Mouse (Mus musculus): Measurements from ENCODE around the gene Rhobtb1. TPM values are rescaled to one million over a fixed set of nuclear protein-coding genes. Genes with fewer than 3 reads are reported as not detected.

Rhobtb1 gene
- polyA plus RNA-seq, 1 experiment from 2014 or later, result 26.6 TPM

DNA sequence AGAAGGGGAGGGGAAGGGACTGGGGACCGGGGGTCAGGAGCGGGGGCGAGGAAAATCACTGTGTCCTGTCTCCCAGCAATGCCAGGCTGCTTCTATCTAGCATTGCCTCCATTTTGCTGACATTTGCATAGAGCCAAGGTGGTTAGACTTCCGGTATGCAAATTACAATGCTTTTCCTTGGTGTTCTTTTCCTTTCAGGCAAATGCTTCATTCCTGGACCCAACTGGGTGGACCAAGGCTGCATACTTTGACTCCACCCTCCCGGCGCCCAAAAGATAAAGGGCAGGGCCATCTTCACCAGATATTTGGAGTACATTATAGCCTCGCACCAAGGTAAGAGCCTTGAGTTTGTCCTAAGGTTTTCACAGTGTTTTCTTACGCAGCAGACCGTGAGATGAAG is 144.7 kb downstream of the Rhobtb1 start:
- 70% methylated on average over 9 of the region's 9 CpGs for WGBS
- Histone ChIP-seq H3K4me1 (ENCODE audit: control insufficient read depth, insufficient read depth, low read length) (no peaks in the 10 kb centered on the region), H3K9ac (ENCODE audit: low read depth, low read length) (no peak overlapping the region), H3K9me3 (ENCODE audit: control insufficient read depth, low read length) (no peaks in the 10 kb centered on the region), H3K4me3 (ENCODE audit: low read length) (no peak overlapping the region), H3K27me3 (ENCODE audit: control insufficient read depth, insufficient read depth, low read length) (no peaks in the 10 kb centered on the region), H3K4me2 (replicated peaks; ENCODE audit: low read depth, low read length) (no peak overlapping the region), H3K27ac (ENCODE audit: low read depth, low read length) (no peak overlapping the region), H3K36me3 (ENCODE audit: control insufficient read depth, insufficient read depth, low read length) (no peaks in the 10 kb centered on the region)
- ATAC-seq (ENCODE audit: low FRiP score, low TSS enrichment), result no peak

- no peak overlapping the region for H3K4me2 ChIP-seq (replicated peaks; ENCODE audit: low read depth, low read length)
- H3K9me3 ChIP-seq (ENCODE audit: control insufficient read depth, low read length), result no peaks in the 10 kb centered on the region
- H3K4me1 ChIP-seq (ENCODE audit: control insufficient read depth, insufficient read depth, low read length), result no peaks in the 10 kb centered on the region
- no peak for ATAC-seq (ENCODE audit: low FRiP score, low TSS enrichment)
- no peaks in the 10 kb centered on the region for H3K36me3 ChIP-seq (ENCODE audit: control insufficient read depth, insufficient read depth, low read length)
- H3K27me3 ChIP-seq (ENCODE audit: control insufficient read depth, insufficient read depth, low read length), result no peaks in the 10 kb centered on the region
- H3K27ac ChIP-seq (ENCODE audit: low read depth, low read length), result no peak overlapping the region
- 73% methylated on average over 7 of the region's 7 CpGs for WGBS
- no peak overlapping the region for H3K9ac ChIP-seq (ENCODE audit: low read depth, low read length)
- H3K4me3 ChIP-seq (ENCODE audit: low read length), result no peak overlapping the region
Measured at GRCm38 (mm10) chr10:69299985-69300384, 148.8 kb downstream of the Rhobtb1 start.

DNA sequence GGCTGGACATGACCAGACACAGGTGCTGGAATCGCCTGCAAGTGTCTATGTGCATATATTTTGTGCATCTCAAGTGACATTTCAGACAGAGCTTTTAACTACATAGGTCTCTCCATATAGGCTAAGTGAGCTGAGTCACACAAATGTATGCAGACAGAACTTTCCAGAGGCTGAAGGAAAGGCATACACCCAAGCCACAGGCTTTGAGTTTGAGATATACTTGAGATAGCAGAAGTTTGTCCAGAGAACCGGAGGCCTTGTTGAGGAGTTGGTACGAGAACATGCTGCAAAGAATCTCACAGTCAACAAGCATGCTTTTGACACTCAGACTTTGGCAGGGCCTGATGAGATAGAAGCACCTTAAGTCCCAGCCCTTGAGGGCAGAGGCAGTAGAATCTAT is 151.4 kb downstream of the Rhobtb1 start:
- Histone ChIP-seq H3K9me3 (ENCODE audit: control insufficient read depth, low read length) (no peaks in the 10 kb centered on the region), H3K4me3 (ENCODE audit: low read length) (no peak overlapping the region), H3K4me2 (replicated peaks; ENCODE audit: low read depth, low read length) (no peak overlapping the region), H3K9ac (ENCODE audit: low read depth, low read length) (no peak overlapping the region), H3K36me3 (ENCODE audit: control insufficient read depth, insufficient read depth, low read length) (no peaks in the 10 kb centered on the region), H3K27me3 (ENCODE audit: control insufficient read depth, insufficient read depth, low read length) (no peaks in the 10 kb centered on the region), H3K4me1 (ENCODE audit: control insufficient read depth, insufficient read depth, low read length) (no peaks in the 10 kb centered on the region), H3K27ac (ENCODE audit: low read depth, low read length) (no peak overlapping the region)
- ATAC-seq (ENCODE audit: low FRiP score, low TSS enrichment), result no peak
- 86% methylated on average over 3 of the region's 3 CpGs for WGBS

DNA sequence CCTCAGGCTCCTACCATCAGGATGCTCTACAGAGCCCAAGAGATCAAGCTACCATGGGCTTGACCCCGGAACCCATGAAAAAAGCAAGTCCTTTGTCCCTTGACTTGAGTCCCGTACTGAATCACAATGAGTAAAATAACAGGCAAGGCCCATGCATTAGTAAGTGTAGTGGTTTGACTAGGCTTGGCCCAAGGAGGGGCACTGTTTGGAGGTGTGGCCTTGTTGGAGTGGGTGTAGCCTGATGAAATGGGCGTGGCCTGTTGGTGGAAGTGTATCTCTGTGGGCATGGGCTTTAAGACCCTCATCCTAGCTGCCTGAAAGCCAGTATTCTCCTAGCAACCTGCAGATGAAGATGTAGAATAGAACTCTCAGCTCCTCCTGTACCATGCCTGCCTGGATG is 153.6 kb downstream of the Rhobtb1 start:
- Histone ChIP-seq H3K9ac (ENCODE audit: low read depth, low read length) (no peak overlapping the region), H3K4me2 (replicated peaks; ENCODE audit: low read depth, low read length) (no peak overlapping the region), H3K27ac (ENCODE audit: low read depth, low read length) (no peak overlapping the region), H3K4me3 (ENCODE audit: low read length) (no peak overlapping the region), H3K4me1 (ENCODE audit: control insufficient read depth, insufficient read depth, low read length) (no peaks in the 10 kb centered on the region), H3K36me3 (ENCODE audit: control insufficient read depth, insufficient read depth, low read length) (no peaks in the 10 kb centered on the region), H3K9me3 (ENCODE audit: control insufficient read depth, low read length) (no peaks in the 10 kb centered on the region), H3K27me3 (ENCODE audit: control insufficient read depth, insufficient read depth, low read length) (no peaks in the 10 kb centered on the region)
- no peak for ATAC-seq (ENCODE audit: low FRiP score, low TSS enrichment)
- WGBS, result 89% methylated on average over 3 of the region's 3 CpGs

- no peak overlapping the region for H3K4me2 ChIP-seq (replicated peaks; ENCODE audit: low read depth, low read length)
- H3K4me3 ChIP-seq (ENCODE audit: low read length), result no peak overlapping the region
- peak overlapping the region; percentile 44; the same call in 1 of the 2 replicates for H3K27ac ChIP-seq (ENCODE audit: low read depth, low read length)
- H3K27me3 ChIP-seq (ENCODE audit: control insufficient read depth, insufficient read depth, low read length), result no peaks in the 10 kb centered on the region
- H3K36me3 ChIP-seq (ENCODE audit: control insufficient read depth, insufficient read depth, low read length), result no peaks in the 10 kb centered on the region
- H3K4me1 ChIP-seq (ENCODE audit: control insufficient read depth, insufficient read depth, low read length), result no peaks in the 10 kb centered on the region
- 18% methylated on average over 7 of the region's 7 CpGs for WGBS
- no peaks in the 10 kb centered on the region for H3K9me3 ChIP-seq (ENCODE audit: control insufficient read depth, low read length)
- peak; percentile 53 for ATAC-seq (ENCODE audit: low FRiP score, low TSS enrichment)
- H3K9ac ChIP-seq (ENCODE audit: low read depth, low read length), result no peak overlapping the region
Measured at GRCm38 (mm10) chr10:69305600-69305999, 154.4 kb downstream of the Rhobtb1 start.

DNA sequence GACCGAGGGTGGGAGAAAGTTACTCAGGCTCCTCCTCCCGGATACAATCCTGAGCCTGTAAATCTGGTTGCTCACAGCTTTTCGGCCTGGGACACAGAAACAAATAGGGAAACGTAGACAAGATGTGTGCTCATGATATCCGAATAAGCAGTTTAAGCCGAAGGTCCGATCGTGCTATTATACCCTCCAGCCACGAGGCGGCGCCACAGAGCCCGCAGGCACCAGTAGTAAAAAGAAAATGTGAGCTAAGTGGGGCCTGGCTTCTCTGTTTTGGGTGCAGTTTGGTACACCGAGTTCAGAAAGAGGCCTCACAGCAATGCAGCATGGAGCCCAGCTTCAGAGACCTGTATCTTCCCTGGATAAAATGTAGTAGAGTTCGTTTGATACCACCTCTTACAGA is 155.0 kb downstream of the Rhobtb1 start:
- H3K9me3 ChIP-seq (ENCODE audit: control insufficient read depth, low read length), result no peaks in the 10 kb centered on the region
- WGBS, result 55% methylated on average over 14 of the region's 14 CpGs
- no peak overlapping the region for H3K9ac ChIP-seq (ENCODE audit: low read depth, low read length)
- no peaks in the 10 kb centered on the region for H3K4me1 ChIP-seq (ENCODE audit: control insufficient read depth, insufficient read depth, low read length)
- H3K27ac ChIP-seq (ENCODE audit: low read depth, low read length), result no peak overlapping the region
- H3K4me2 ChIP-seq (replicated peaks; ENCODE audit: low read depth, low read length), result no peak overlapping the region
- no peaks in the 10 kb centered on the region for H3K27me3 ChIP-seq (ENCODE audit: control insufficient read depth, insufficient read depth, low read length)
- ATAC-seq (ENCODE audit: low FRiP score, low TSS enrichment), result no peak
- no peak overlapping the region for H3K4me3 ChIP-seq (ENCODE audit: low read length)
- no peaks in the 10 kb centered on the region for H3K36me3 ChIP-seq (ENCODE audit: control insufficient read depth, insufficient read depth, low read length)

DNA sequence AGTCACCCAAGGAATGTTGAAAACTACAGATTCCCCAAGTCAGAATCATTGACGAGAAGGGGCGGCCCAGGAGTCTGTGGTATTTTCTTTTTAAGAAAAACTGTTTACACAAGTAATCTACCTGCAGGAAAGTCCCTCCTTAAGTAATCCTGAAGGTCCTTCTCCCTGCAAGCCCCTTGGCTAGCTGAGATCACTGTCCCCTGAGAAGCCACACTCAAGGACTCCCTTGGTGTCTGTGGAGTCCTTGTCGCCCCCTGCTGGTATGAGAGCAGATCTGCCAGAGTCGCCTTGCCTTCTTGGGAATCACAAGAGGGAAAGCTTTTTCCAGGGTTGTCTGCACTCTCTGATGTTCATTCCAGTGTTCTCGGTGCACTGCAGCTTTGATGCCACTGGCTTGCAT is 155.8 kb downstream of the Rhobtb1 start:
- Histone ChIP-seq H3K9me3 (ENCODE audit: control insufficient read depth, low read length) (no peaks in the 10 kb centered on the region), H3K4me1 (ENCODE audit: control insufficient read depth, insufficient read depth, low read length) (no peaks in the 10 kb centered on the region), H3K36me3 (ENCODE audit: control insufficient read depth, insufficient read depth, low read length) (no peaks in the 10 kb centered on the region), H3K9ac (ENCODE audit: low read depth, low read length) (no peak overlapping the region), H3K4me3 (ENCODE audit: low read length) (no peak overlapping the region), H3K4me2 (replicated peaks; ENCODE audit: low read depth, low read length) (no peak overlapping the region), H3K27ac (ENCODE audit: low read depth, low read length) (no peak overlapping the region), H3K27me3 (ENCODE audit: control insufficient read depth, insufficient read depth, low read length) (no peaks in the 10 kb centered on the region)
- peak; percentile 41; the same call in 1 of the 2 replicates for ATAC-seq (ENCODE audit: low FRiP score, low TSS enrichment)
- 41% methylated on average over 5 of the region's 5 CpGs for WGBS

- no peak for ATAC-seq (ENCODE audit: low FRiP score, low TSS enrichment)
- no peak overlapping the region for H3K27ac ChIP-seq (ENCODE audit: low read depth, low read length)
- no peaks in the 10 kb centered on the region for H3K27me3 ChIP-seq (ENCODE audit: control insufficient read depth, insufficient read depth, low read length)
- no peaks in the 10 kb centered on the region for H3K9me3 ChIP-seq (ENCODE audit: control insufficient read depth, low read length)
- H3K9ac ChIP-seq (ENCODE audit: low read depth, low read length), result no peak overlapping the region
- H3K4me2 ChIP-seq (replicated peaks; ENCODE audit: low read depth, low read length), result no peak overlapping the region
- H3K4me3 ChIP-seq (ENCODE audit: low read length), result no peak overlapping the region
- H3K4me1 ChIP-seq (ENCODE audit: control insufficient read depth, insufficient read depth, low read length), result no peaks in the 10 kb centered on the region
- H3K36me3 ChIP-seq (ENCODE audit: control insufficient read depth, insufficient read depth, low read length), result no peaks in the 10 kb centered on the region
- WGBS, result 36% methylated on average over 5 of the region's 5 CpGs
Measured at GRCm38 (mm10) chr10:69309109-69309508, 157.9 kb downstream of the Rhobtb1 start.

DNA sequence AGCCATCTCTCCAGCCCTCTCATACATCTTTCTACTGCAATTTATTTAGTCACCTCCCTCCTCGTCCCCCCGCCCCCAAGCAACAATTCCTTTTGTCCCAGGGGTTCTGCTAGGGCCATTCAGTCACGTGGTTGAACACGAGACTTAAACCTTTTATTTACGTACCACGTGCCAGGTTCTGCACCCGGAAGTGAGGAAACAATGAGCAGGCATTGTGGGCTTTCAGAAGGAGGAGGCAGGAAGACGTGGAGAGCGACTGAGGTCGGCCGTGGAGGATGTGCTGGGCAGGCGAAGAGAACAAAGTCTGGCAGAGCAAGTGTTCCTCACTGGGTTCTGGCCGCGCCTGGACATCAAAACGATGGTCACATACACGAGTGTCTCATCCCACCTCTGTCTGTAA is 160.6 kb downstream of the Rhobtb1 start:
- whole genome bisulfite sequencing, result 75% methylated on average over 16 of the region's 16 CpGs
- Histone ChIP-seq H3K9ac (ENCODE audit: low read depth, low read length) (no peak overlapping the region), H3K9me3 (ENCODE audit: control insufficient read depth, low read length) (no peaks in the 10 kb centered on the region), H3K27me3 (ENCODE audit: control insufficient read depth, insufficient read depth, low read length) (no peaks in the 10 kb centered on the region), H3K4me1 (ENCODE audit: control insufficient read depth, insufficient read depth, low read length) (no peaks in the 10 kb centered on the region), H3K27ac (ENCODE audit: low read depth, low read length) (no peak overlapping the region), H3K4me3 (ENCODE audit: low read length) (no peak overlapping the region), H3K36me3 (ENCODE audit: control insufficient read depth, insufficient read depth, low read length) (no peaks in the 10 kb centered on the region), H3K4me2 (replicated peaks; ENCODE audit: low read depth, low read length) (no peak overlapping the region)
- ATAC-seq (ENCODE audit: low FRiP score, low TSS enrichment), result no peak

- H3K9ac ChIP-seq (ENCODE audit: low read depth, low read length), result no peak overlapping the region
- no peak overlapping the region for H3K27ac ChIP-seq (ENCODE audit: low read depth, low read length)
- H3K9me3 ChIP-seq (ENCODE audit: control insufficient read depth, low read length), result peaks cover 5% of the 10 kb centered on the region; the same call in 1 of the 2 replicates
- no peak overlapping the region for H3K4me2 ChIP-seq (replicated peaks; ENCODE audit: low read depth, low read length)
- H3K27me3 ChIP-seq (ENCODE audit: control insufficient read depth, insufficient read depth, low read length), result no peaks in the 10 kb centered on the region
- ATAC-seq (ENCODE audit: low FRiP score, low TSS enrichment), result no peak
- no peaks in the 10 kb centered on the region for H3K4me1 ChIP-seq (ENCODE audit: control insufficient read depth, insufficient read depth, low read length)
- 50% methylated on average over 8 of the region's 8 CpGs for WGBS
- no peaks in the 10 kb centered on the region for H3K36me3 ChIP-seq (ENCODE audit: control insufficient read depth, insufficient read depth, low read length)
- H3K4me3 ChIP-seq (ENCODE audit: low read length), result no peak overlapping the region
Measured at GRCm38 (mm10) chr10:69313944-69314343, 162.7 kb downstream of the Rhobtb1 start.
